Mouse (Mus musculus): ENCODE results near the gene Scaf1.

- TF ChIP-seq CTCF (IDR thresholded peaks at IDR 0.05; ENCODE audit: low read depth) (no peak), EP300 (IDR thresholded peaks at IDR 0.05; ENCODE audit: low read depth) (no peak)
Observed at GRCm38 (mm10) chr7:45050945-45051600, 34.9 kb upstream of the Scaf1 start.

Measured in liver, embryonic 14.5 days (tissue).